Mouse (Mus musculus) forebrain, embryonic 15.5 days (tissue): ENCODE measurements at regions not wholly inside any gene's neighbourhood (a gene's known extent, or its start where the extent isn't known, plus 50 kb on each side); places are given as distances from the start of the nearest gene placed in this dataset.

Experiments
- ATAC-seq: fragments of 200-750 bp; cut with Nextera tagmentation; replicated peaks from 2 replicates; pipeline ENCODE4 v1.8.0; 2017; ENCODE audit warnings: mild to moderate bottlenecking, moderate TSS enrichment, moderate library complexity
- H3K27ac ChIP-seq: fragments of 300-500 bp; sonication (generic); replicated peaks from 2 replicates; pipeline ENCODE4 v1.5.1; 2015; ENCODE audit warnings: mild to moderate bottlenecking, inconsistent platforms
- H3K27me3 ChIP-seq: fragments of 300-500 bp; sonication (generic); 2 replicates; pipeline ENCODE4 v1.6.1; 2015; ENCODE audit warnings: inconsistent platforms
- H3K36me3 ChIP-seq: fragments of 300-500 bp; sonication (generic); 2 replicates; pipeline ENCODE4 v1.6.1; 2015; ENCODE audit warnings: mild to moderate bottlenecking, inconsistent platforms
- H3K4me1 ChIP-seq: fragments of 300-500 bp; sonication (generic); 2 replicates; pipeline ENCODE4 v1.6.1; 2015; ENCODE audit warnings: inconsistent platforms
- H3K4me2 ChIP-seq: fragments of 300-500 bp; sonication (generic); replicated peaks from 2 replicates; pipeline ENCODE4 v1.6.1; 2015; ENCODE audit warnings: mild to moderate bottlenecking, inconsistent platforms
- H3K4me3 ChIP-seq: fragments of 300-500 bp; sonication (generic); 2 replicates; pipeline ENCODE4 v1.5.1; 2015; ENCODE audit warnings: mild to moderate bottlenecking, inconsistent platforms
- H3K9ac ChIP-seq: fragments of 300-500 bp; sonication (generic); replicated peaks from 2 replicates; pipeline ENCODE4 v1.6.1; 2015; ENCODE audit warnings: mild to moderate bottlenecking, inconsistent platforms
- H3K9me3 ChIP-seq: fragments of 300-500 bp; sonication (generic); 2 replicates; pipeline ENCODE4 v1.6.1; 2016; ENCODE audit warnings: inconsistent platforms
- WGBS: fragments of 180-500 bp; shearing (Covaris S2); methylation state at CpG from one replicate; pipeline ENCODE4 v1.1.7; 2015; ENCODE audit warnings: mixed read lengths; 5-methylcytosine and 5-hydroxymethylcytosine counted together

GRCm38 (mm10) chr2:79096532-79097251 is 158.5 kb upstream of the Itga4 start:
- no peaks in the 10 kb centered on the region for H3K36me3 ChIP-seq
- H3K27ac ChIP-seq, result no peak overlapping the region
- H3K9ac ChIP-seq, result no peak overlapping the region
- H3K9me3 ChIP-seq, result no peaks in the 10 kb centered on the region
- WGBS, result 88% methylated on average over 3 of the region's 3 CpGs
- no peak for ATAC-seq
- no peaks in the 10 kb centered on the region for H3K4me1 ChIP-seq
- no peaks in the 10 kb centered on the region for H3K27me3 ChIP-seq
- H3K4me3 ChIP-seq, result no peak overlapping the region
- no peak overlapping the region for H3K4me2 ChIP-seq

GRCm38 (mm10) chr2:79099601-79100000 is 155.6 kb upstream of the Itga4 start:
- H3K4me1 ChIP-seq, result no peaks in the 10 kb centered on the region
- no peak overlapping the region for H3K27ac ChIP-seq
- H3K4me2 ChIP-seq, result no peak overlapping the region
- ATAC-seq, result no peak
- H3K9ac ChIP-seq, result no peak overlapping the region
- no peak overlapping the region for H3K4me3 ChIP-seq
- 93% methylated on average over 1 of the region's 1 CpGs for WGBS
- no peaks in the 10 kb centered on the region for H3K9me3 ChIP-seq
- H3K36me3 ChIP-seq, result no peaks in the 10 kb centered on the region
- no peaks in the 10 kb centered on the region for H3K27me3 ChIP-seq

GRCm38 (mm10) chr2:79111673-79112072 is 143.6 kb upstream of the Itga4 start:
- H3K9ac ChIP-seq, result no peak overlapping the region
- WGBS, result 92% methylated on average over 1 of the region's 1 CpGs
- H3K27ac ChIP-seq, result no peak overlapping the region
- H3K4me1 ChIP-seq, result no peaks in the 10 kb centered on the region
- H3K4me2 ChIP-seq, result no peak overlapping the region
- no peaks in the 10 kb centered on the region for H3K36me3 ChIP-seq
- ATAC-seq, result no peak
- H3K27me3 ChIP-seq, result no peaks in the 10 kb centered on the region
- H3K9me3 ChIP-seq, result no peaks in the 10 kb centered on the region
- H3K4me3 ChIP-seq, result no peak overlapping the region

GRCm38 (mm10) chr2:79112076-79112475 is 143.2 kb upstream of the Itga4 start:
- no peak for ATAC-seq
- no peak overlapping the region for H3K4me3 ChIP-seq

GRCm38 (mm10) chr2:79120610-79121345 is 134.4 kb upstream of the Itga4 start:
- H3K4me1 ChIP-seq, result no peaks in the 10 kb centered on the region
- H3K9me3 ChIP-seq, result no peaks in the 10 kb centered on the region
- WGBS, result 92% methylated on average over 6 of the region's 6 CpGs
- H3K27me3 ChIP-seq, result no peaks in the 10 kb centered on the region
- no peak overlapping the region for H3K4me3 ChIP-seq
- no peak for ATAC-seq
- no peak overlapping the region for H3K27ac ChIP-seq
- no peak overlapping the region for H3K4me2 ChIP-seq
- no peaks in the 10 kb centered on the region for H3K36me3 ChIP-seq
- H3K9ac ChIP-seq, result no peak overlapping the region

More at GRCm38 (mm10) chr2:79112076-79112475, 143.2 kb upstream of the Itga4 start:
- no peaks in the 10 kb centered on the region for H3K27me3 ChIP-seq
- no peak overlapping the region for H3K4me2 ChIP-seq
- H3K9ac ChIP-seq, result no peak overlapping the region
- WGBS, result 94% methylated on average over 1 of the region's 1 CpGs
- no peaks in the 10 kb centered on the region for H3K9me3 ChIP-seq
- no peaks in the 10 kb centered on the region for H3K4me1 ChIP-seq
- H3K36me3 ChIP-seq, result no peaks in the 10 kb centered on the region
- no peak overlapping the region for H3K27ac ChIP-seq

DNA sequence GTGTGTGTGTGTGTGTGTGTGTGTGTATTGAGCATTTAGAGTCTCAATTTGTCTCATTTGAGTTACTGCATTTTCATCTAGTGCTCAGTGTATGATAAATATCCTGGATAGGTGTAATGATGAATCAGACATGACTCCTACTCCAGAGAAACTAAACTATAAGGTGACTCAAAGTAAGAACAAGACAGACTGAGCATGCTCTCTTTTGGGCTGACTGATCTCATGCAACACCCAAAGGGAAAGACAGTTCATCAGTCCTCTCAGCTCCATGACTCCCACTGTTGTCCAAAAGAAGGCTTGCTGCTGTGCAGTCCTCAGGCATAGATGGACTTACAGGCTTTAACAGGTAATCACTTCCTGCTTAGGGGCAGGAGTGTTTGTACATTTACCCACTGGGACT is 132.7 kb upstream of the Itga4 start:
- H3K27ac ChIP-seq, result no peak overlapping the region
- H3K4me3 ChIP-seq, result no peak overlapping the region
- no peak for ATAC-seq
- no peaks in the 10 kb centered on the region for H3K9me3 ChIP-seq
- H3K36me3 ChIP-seq, result no peaks in the 10 kb centered on the region
- H3K27me3 ChIP-seq, result no peaks in the 10 kb centered on the region
- no peak overlapping the region for H3K9ac ChIP-seq
- no peaks in the 10 kb centered on the region for H3K4me1 ChIP-seq
- H3K4me2 ChIP-seq, result no peak overlapping the region

DNA sequence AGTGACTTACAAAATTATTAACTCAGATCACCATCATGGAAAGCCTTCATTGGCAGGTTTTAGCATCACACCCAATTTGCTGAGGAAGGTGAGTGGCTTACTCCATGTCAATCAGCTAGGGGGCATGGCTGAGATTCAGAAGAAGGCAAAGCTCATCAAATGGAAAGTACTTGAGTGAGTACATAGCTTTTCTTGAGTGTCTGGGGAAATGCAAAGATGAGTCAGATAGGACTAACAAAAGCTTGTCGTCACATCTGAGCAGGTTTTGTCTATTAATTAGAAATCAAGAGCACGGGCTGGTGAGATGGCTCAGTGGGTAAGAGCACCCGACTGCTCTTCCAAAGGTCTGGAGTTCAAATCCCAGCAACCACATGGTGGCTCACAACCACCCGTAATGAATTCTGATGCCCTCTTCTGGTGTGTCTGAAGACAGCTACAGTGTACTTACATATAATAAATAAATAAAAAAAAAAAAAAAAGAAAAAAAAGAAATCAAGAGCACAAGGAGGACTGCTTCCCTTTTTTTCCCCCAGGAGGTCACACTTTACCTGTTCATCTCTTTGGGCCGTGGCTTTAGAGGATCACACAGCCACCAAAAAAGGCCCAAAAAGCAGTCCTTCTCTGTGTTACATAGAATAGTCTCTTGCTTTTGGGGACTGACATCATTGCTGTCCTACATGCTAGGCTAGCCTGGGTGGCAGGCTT is 130.8 kb upstream of the Itga4 start:
- H3K9me3 ChIP-seq, result no peaks in the 10 kb centered on the region
- WGBS, result 89% methylated on average over 5 of the region's 5 CpGs
- no peaks in the 10 kb centered on the region for H3K27me3 ChIP-seq
- no peak overlapping the region for H3K4me3 ChIP-seq
- H3K27ac ChIP-seq, result no peak overlapping the region
- no peaks in the 10 kb centered on the region for H3K4me1 ChIP-seq
- ATAC-seq, result no peak
- no peaks in the 10 kb centered on the region for H3K36me3 ChIP-seq
- H3K4me2 ChIP-seq, result no peak overlapping the region
- no peak overlapping the region for H3K9ac ChIP-seq

GRCm38 (mm10) chr2:79126170-79126879 is 128.9 kb upstream of the Itga4 start:
- Histone ChIP-seq H3K9ac (no peak overlapping the region), H3K36me3 (no peaks in the 10 kb centered on the region), H3K27me3 (no peaks in the 10 kb centered on the region), H3K27ac (no peak overlapping the region), H3K4me2 (no peak overlapping the region), H3K4me3 (no peak overlapping the region), H3K9me3 (no peaks in the 10 kb centered on the region), H3K4me1 (no peaks in the 10 kb centered on the region)
- WGBS, result 40% methylated on average over 6 of the region's 6 CpGs
- no peak for ATAC-seq

GRCm38 (mm10) chr2:79126996-79127741 is 128.1 kb upstream of the Itga4 start:
- Histone ChIP-seq H3K9me3 (no peaks in the 10 kb centered on the region), H3K27me3 (no peaks in the 10 kb centered on the region), H3K4me3 (no peak overlapping the region), H3K36me3 (no peaks in the 10 kb centered on the region), H3K9ac (no peak overlapping the region), H3K4me1 (no peaks in the 10 kb centered on the region), H3K27ac (no peak overlapping the region), H3K4me2 (no peak overlapping the region)
- 79% methylated on average over 6 of the region's 6 CpGs for WGBS
- ATAC-seq, result no peak

GRCm38 (mm10) chr2:79127822-79128221 is 127.4 kb upstream of the Itga4 start:
- H3K27ac ChIP-seq, result no peak overlapping the region
- H3K9me3 ChIP-seq, result no peaks in the 10 kb centered on the region
- 91% methylated on average over 1 of the region's 1 CpGs for WGBS
- no peaks in the 10 kb centered on the region for H3K27me3 ChIP-seq
- H3K4me1 ChIP-seq, result no peaks in the 10 kb centered on the region
- no peak overlapping the region for H3K4me2 ChIP-seq
- H3K4me3 ChIP-seq, result no peak overlapping the region
- H3K36me3 ChIP-seq, result no peaks in the 10 kb centered on the region
- ATAC-seq, result no peak
- H3K9ac ChIP-seq, result no peak overlapping the region

DNA sequence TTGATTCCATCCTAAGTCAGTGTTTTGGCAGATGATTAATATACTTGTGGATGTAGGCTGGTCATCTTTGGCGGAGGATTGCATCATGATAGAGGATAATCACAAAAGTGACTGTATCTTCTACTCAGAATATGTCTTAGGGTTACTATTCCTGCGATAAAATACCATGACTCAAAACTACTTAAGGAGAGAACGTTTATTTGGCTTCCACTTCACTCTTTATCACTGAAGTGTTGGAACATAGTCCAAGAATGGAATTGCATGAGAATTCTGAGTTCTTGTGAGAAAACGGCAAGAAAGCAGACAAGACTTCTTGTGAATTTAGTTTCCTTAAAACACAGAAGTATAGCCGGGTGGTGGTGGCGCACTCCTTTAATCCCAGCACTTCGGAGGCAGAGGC is 124.6 kb upstream of the Itga4 start:
- no peak overlapping the region for H3K4me2 ChIP-seq
- WGBS, result 93% methylated on average over 7 of the region's 7 CpGs

More for the DNA sequence above, 124.6 kb upstream of the Itga4 start:
- no peak for ATAC-seq
- Histone ChIP-seq H3K36me3 (no peaks in the 10 kb centered on the region), H3K27ac (no peak overlapping the region), H3K27me3 (no peaks in the 10 kb centered on the region), H3K9ac (no peak overlapping the region), H3K9me3 (no peaks in the 10 kb centered on the region), H3K4me3 (no peak overlapping the region), H3K4me1 (no peaks in the 10 kb centered on the region)
